ENCODE assay signal across 12 mouse cellular contexts in the genomic region with DNA sequence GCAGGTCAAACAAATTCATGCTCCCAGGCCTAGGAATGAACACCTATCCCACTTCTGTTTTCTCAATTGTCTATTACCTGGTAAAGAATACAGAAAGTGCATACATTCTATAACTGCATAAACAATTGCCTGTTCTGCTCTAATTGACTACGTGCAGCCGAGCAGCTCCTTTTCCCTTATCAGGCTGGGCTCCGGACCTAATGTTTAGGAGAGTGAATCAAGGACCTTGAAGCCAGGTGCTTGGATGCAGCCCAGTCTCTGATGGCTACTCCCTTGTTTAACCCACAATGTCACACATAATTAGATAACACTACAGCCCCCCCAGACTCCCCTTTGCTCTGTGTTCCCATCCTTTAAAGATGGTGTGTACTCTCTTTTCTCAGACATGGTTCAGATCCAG. TPM values are rescaled to one million over a fixed set of nuclear protein-coding genes. Genes with fewer than 3 reads are reported as not detected.
DNase-seq lines count a peak whose midpoint lies in the region; ATAC-seq and TF ChIP-seq lines count a peak whose summit lies in the region.
"Not testable (repeated sequence)": the region's sequence is repeated elsewhere in the genome, so short reads cannot be mapped to it uniquely, and the experiment has no call there.
"Had no signal": no experiment of that assay in that cellular context is flagged by ENCODE, and none has a peak within 500 bp of the region (broad histone marks: within the 10 kb centered on the region; RNA-seq: fewer than 3 reads in every experiment).

No protein-coding gene starts in this region.

- not testable (repeated sequence) for H3K27me3 ChIP-seq in lung, embryonic 15.5 days; lung, embryonic 16.5 days (ENCODE audit: control insufficient read depth, insufficient read depth, low read depth, low read length); stomach, embryonic 15.5 days (replicated peaks); stomach, embryonic 16.5 days (ENCODE audit: control insufficient read depth, insufficient read depth, low read length); testis, adult 2 months (ENCODE audit: control insufficient read depth, insufficient read depth, low read length)

- not testable (repeated sequence) for H3K9ac ChIP-seq in lung, embryonic 15.5 days; lung, embryonic 16.5 days (ENCODE audit: low read length); stomach, embryonic 15.5 days; stomach, embryonic 16.5 days (ENCODE audit: low read length)

- H3K36me3 ChIP-seq in lung, embryonic 15.5 days; lung, embryonic 16.5 days (ENCODE audit: control insufficient read depth, insufficient read depth, low read length); stomach, embryonic 15.5 days; stomach, embryonic 16.5 days (ENCODE audit: control insufficient read depth, insufficient read depth, low read length); testis, adult 2 months (ENCODE audit: control insufficient read depth, insufficient read depth, low read length): not testable (repeated sequence)

- H3K4me1 ChIP-seq in lung, embryonic 15.5 days: peaks cover 15% of the 10 kb centered on the region
- peaks cover 11% of the 10 kb centered on the region for H3K4me1 ChIP-seq in lung, embryonic 16.5 days (replicated peaks; ENCODE audit: control insufficient read depth, insufficient read depth, low read length)
- not testable (repeated sequence) for H3K4me1 ChIP-seq in stomach, embryonic 15.5 days; testis, adult 2 months (ENCODE audit: control insufficient read depth, insufficient read depth, low read length)
- H3K4me1 ChIP-seq in stomach, embryonic 16.5 days (ENCODE audit: control insufficient read depth, insufficient read depth, low read length): peaks cover 14% of the 10 kb centered on the region

- TF ChIP-seq POLR2A in testis, adult 2 months (IDR thresholded peaks at IDR 0.05; ENCODE audit: control insufficient read depth, low read depth, low read length): not testable (repeated sequence)

- H3K9me3 ChIP-seq in lung, embryonic 15.5 days; lung, embryonic 16.5 days (ENCODE audit: control insufficient read depth, low read length); stomach, embryonic 15.5 days; stomach, embryonic 16.5 days (replicated peaks; ENCODE audit: control insufficient read depth, low read length): not testable (repeated sequence)

- DNase-seq in ovary, adult 18-20 months (ENCODE audit: low spot score): peak; percentile 52
- peak; percentile 29 for DNase-seq in ovary, postnatal 36 days (ENCODE audit: low spot score)
- DNase-seq in testis, postnatal 14 days (ENCODE audit: low spot score): peak; percentile 58

- peak; percentile 24; the same call in 1 of the 2 replicates for ATAC-seq in lung, embryonic 15.5 days (ENCODE audit: borderline replicate concordance, extremely low read depth, low FRiP score, low TSS enrichment)
- peak; percentile 46; the same call in 1 of the 2 replicates for ATAC-seq in lung, embryonic 16.5 days (ENCODE audit: low read depth)
- peak; percentile 51; the same call in 1 of the 2 replicates for ATAC-seq in stomach, embryonic 15.5 days (ENCODE audit: insufficient read depth, low FRiP score, low read depth)
- ATAC-seq in stomach, embryonic 16.5 days (ENCODE audit: insufficient read depth, low FRiP score): peak; percentile 22; the same call in 1 of the 2 replicates

- not testable (repeated sequence) for TF ChIP-seq CTCF in testis, adult 2 months (IDR thresholded peaks at IDR 0.05; ENCODE audit: control insufficient read depth, insufficient read depth, insufficient replicate concordance, low read depth, low read length)

- peak overlapping the region; percentile 46; the same call in 1 of the 2 replicates for H3K27ac ChIP-seq in lung, embryonic 15.5 days
- peak overlapping the region; percentile 68 for H3K27ac ChIP-seq in lung, embryonic 16.5 days (ENCODE audit: low read length)
- peak overlapping the region; percentile 71; the same call in 1 of the 2 replicates for H3K27ac ChIP-seq in stomach, embryonic 15.5 days
- H3K27ac ChIP-seq in stomach, embryonic 16.5 days (ENCODE audit: low read length): peak overlapping the region; percentile 66
- peak overlapping the region; percentile 58 for H3K27ac ChIP-seq in testis, adult 2 months (ENCODE audit: control insufficient read depth, insufficient read depth, low read depth, low read length)

- H3K4me2 ChIP-seq in lung, embryonic 15.5 days; lung, embryonic 16.5 days (ENCODE audit: low read depth, low read length); stomach, embryonic 15.5 days; stomach, embryonic 16.5 days (ENCODE audit: low read depth, low read length): not testable (repeated sequence)

- H3K4me3 ChIP-seq in lung, embryonic 15.5 days; lung, embryonic 16.5 days (ENCODE audit: low read length); stomach, embryonic 15.5 days (replicated peaks); stomach, embryonic 16.5 days (replicated peaks; ENCODE audit: low read length); testis, adult 2 months (ENCODE audit: control insufficient read depth, low read depth, low read length): not testable (repeated sequence)

- WGBS in lung, embryonic 15.5 days: 25% methylated on average over 3 of the region's 3 CpGs
- 31% methylated on average over 3 of the region's 3 CpGs for WGBS in lung, embryonic 16.5 days
- WGBS in stomach, embryonic 15.5 days: 41% methylated on average over 3 of the region's 3 CpGs
- 43% methylated on average over 3 of the region's 3 CpGs for WGBS in stomach, embryonic 16.5 days

RNA-seq across cellular contexts. Expression of gene Thrsp, which starts 16.0 kb away (rescaled TPM):
- polyA plus RNA-seq in lung, embryonic 15.5 days (2015; fragmentation: Nextera tagmentation; extraction: Ambion mirVana): 0.91 and 1.4 TPM in 2 replicates
- polyA plus RNA-seq in lung, embryonic 16.5 days (2015; fragmentation: Nextera tagmentation; extraction: Ambion mirVana): 1.2 and 1.6 TPM in 2 replicates
- polyA plus RNA-seq in stomach, embryonic 15.5 days (2015; fragmentation: Nextera tagmentation; extraction: Ambion mirVana): 1.0 and 1.7 TPM in 2 replicates
- 1.2 and 4.1 TPM in 2 replicates for polyA plus RNA-seq in stomach, embryonic 16.5 days (2015; fragmentation: Nextera tagmentation; extraction: Ambion mirVana)
- polyA plus RNA-seq in testis, adult 2 months (2012; rRNA removed): 3.6 and 4.1 TPM in 2 replicates
- polyA plus RNA-seq: activated CD4-positive, CD25-positive, alpha-beta regulatory T cell, adult 4 months; C2C12; G1E had no signal

RNA-seq across cellular contexts. Expression of gene Kctd14, which starts 17.6 kb away (rescaled TPM):
- polyA plus RNA-seq in lung, embryonic 15.5 days (2015; fragmentation: Nextera tagmentation; extraction: Ambion mirVana): 6.3 and 8.1 TPM in 2 replicates
- polyA plus RNA-seq in lung, embryonic 16.5 days (2015; fragmentation: Nextera tagmentation; extraction: Ambion mirVana): 8.9 and 9.9 TPM in 2 replicates
- 21.1 and 22.3 TPM in 2 replicates for polyA plus RNA-seq in stomach, embryonic 15.5 days (2015; fragmentation: Nextera tagmentation; extraction: Ambion mirVana)
- 25.9 and 37.1 TPM in 2 replicates for polyA plus RNA-seq in stomach, embryonic 16.5 days (2015; fragmentation: Nextera tagmentation; extraction: Ambion mirVana)
- polyA plus RNA-seq in testis, adult 2 months (2012; rRNA removed): 8.8 and 12.2 TPM in 2 replicates
- polyA plus RNA-seq: C2C12, G1E, Patski had no signal

RNA-seq across cellular contexts. Expression of gene Ndufc2, which starts 33.7 kb away (rescaled TPM):
- polyA plus RNA-seq in lung, embryonic 15.5 days (2015; fragmentation: Nextera tagmentation; extraction: Ambion mirVana): 336 and 356 TPM in 2 replicates
- polyA plus RNA-seq in lung, embryonic 16.5 days (2015; fragmentation: Nextera tagmentation; extraction: Ambion mirVana): 350 and 370 TPM in 2 replicates
- 338 and 367 TPM in 2 replicates for polyA plus RNA-seq in stomach, embryonic 15.5 days (2015; fragmentation: Nextera tagmentation; extraction: Ambion mirVana)
- 292 and 373 TPM in 2 replicates for polyA plus RNA-seq in stomach, embryonic 16.5 days (2015; fragmentation: Nextera tagmentation; extraction: Ambion mirVana)
- 46.2 and 81.2 TPM in 2 replicates for polyA plus RNA-seq in testis, adult 2 months (2012; rRNA removed)

RNA-seq across cellular contexts. Expression of gene Ints4, which starts 47.2 kb away (rescaled TPM):
- 48.9 and 53.4 TPM in 2 replicates for polyA plus RNA-seq in lung, embryonic 15.5 days (2015; fragmentation: Nextera tagmentation; extraction: Ambion mirVana)
- polyA plus RNA-seq in lung, embryonic 16.5 days (2015; fragmentation: Nextera tagmentation; extraction: Ambion mirVana): 46.9 and 49.8 TPM in 2 replicates
- polyA plus RNA-seq in stomach, embryonic 15.5 days (2015; fragmentation: Nextera tagmentation; extraction: Ambion mirVana): 44.1 and 47.2 TPM in 2 replicates
- 52.8 and 56.1 TPM in 2 replicates for polyA plus RNA-seq in stomach, embryonic 16.5 days (2015; fragmentation: Nextera tagmentation; extraction: Ambion mirVana)
- 69.6 and 78.9 TPM in 2 replicates for polyA plus RNA-seq in testis, adult 2 months (2012; rRNA removed)
